Mouse (Mus musculus) CD8-positive naive resting alpha-beta T cell, adult 2 months (primary cell): ENCODE measurements around the gene Spred1.

ENCODE experiments used
- DNase-seq, 2 experiments: peaks; one replicate each; pipeline ENCODE4 v3.0.0; 2022; ENCODE audit warnings: low read depth in 2 of 2, low spot score in 2 of 2

The Spred1 gene

GRCm38 (mm10) chr2:117176937-117177336 is 55.8 kb downstream of the Spred1 start:
- no peak for DNase-seq

GRCm38 (mm10) chr2:117180250-117180885 is 59.2 kb downstream of the Spred1 start:
- DNase-seq = peak; percentile 49 to 72

GRCm38 (mm10) chr2:117185587-117185986 is 64.4 kb downstream of the Spred1 start:
- DNase-seq = no peak

GRCm38 (mm10) chr2:117190915-117191314 is 69.7 kb downstream of the Spred1 start:
- DNase-seq = no peak

GRCm38 (mm10) chr2:117194309-117194708 is 73.1 kb downstream of the Spred1 start:
- DNase-seq = no peak

GRCm38 (mm10) chr2:117195151-117195550 is 74.0 kb downstream of the Spred1 start:
- DNase-seq = no peak

- no peak for DNase-seq
Observed at GRCm38 (mm10) chr2:117195578-117195977, 74.4 kb downstream of the Spred1 start.

- DNase-seq = no peak
Observed at GRCm38 (mm10) chr2:117200869-117201338, 79.7 kb downstream of the Spred1 start.

GRCm38 (mm10) chr2:117203350-117203749 is 82.2 kb downstream of the Spred1 start:
- no peak for DNase-seq

- DNase-seq = no peak
Observed at GRCm38 (mm10) chr2:117204534-117204933, 83.4 kb downstream of the Spred1 start.

- no peak for DNase-seq
Observed at GRCm38 (mm10) chr2:117205066-117205465, 83.9 kb downstream of the Spred1 start.

GRCm38 (mm10) chr2:117210416-117211085 is 89.4 kb downstream of the Spred1 start:
- DNase-seq = no peak

GRCm38 (mm10) chr2:117216152-117216551 is 95.0 kb downstream of the Spred1 start:
- DNase-seq = no peak

GRCm38 (mm10) chr2:117217695-117218216 is 96.6 kb downstream of the Spred1 start:
- no peak for DNase-seq

GRCm38 (mm10) chr2:117219536-117219935 is 98.4 kb downstream of the Spred1 start:
- no peak for DNase-seq

GRCm38 (mm10) chr2:117222651-117223050 is 101.5 kb downstream of the Spred1 start:
- DNase-seq = no peak

GRCm38 (mm10) chr2:117228601-117229125 is 107.5 kb downstream of the Spred1 start:
- DNase-seq = no peak

- no peak for DNase-seq
Observed at GRCm38 (mm10) chr2:117230261-117230660, 109.1 kb downstream of the Spred1 start.

- DNase-seq = peak; percentile 45 to 60
Observed at GRCm38 (mm10) chr2:117231257-117231656, 110.1 kb downstream of the Spred1 start.
